ENCODE assay signal across 23 mouse cellular contexts in the genomic region with DNA sequence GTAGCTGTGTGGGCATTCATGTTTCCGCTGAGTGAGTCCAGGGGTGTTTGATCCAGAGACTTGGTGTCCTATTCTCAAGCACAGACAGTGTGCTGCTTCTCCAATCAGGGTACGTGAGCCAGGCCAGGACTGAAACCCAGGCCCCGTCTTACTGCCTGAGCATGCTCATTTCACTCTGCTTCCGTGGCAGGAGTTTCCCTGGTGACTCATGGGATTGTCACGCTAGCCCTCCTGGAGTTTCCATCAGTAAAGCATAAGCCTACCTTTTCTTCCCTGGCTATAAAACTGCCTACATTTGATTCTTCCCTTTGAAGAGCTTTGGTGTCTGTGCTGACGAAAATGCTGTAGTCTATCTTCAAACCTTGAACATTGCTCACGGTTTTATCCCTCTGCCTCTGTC. TPM values are rescaled to one million over a fixed set of nuclear protein-coding genes. Genes with fewer than 3 reads are reported as not detected.
A peak's percentile ranks its signal among the peaks of the same experiment; 100 is the strongest.
DNase-seq lines count a peak whose midpoint lies in the region; ATAC-seq and TF ChIP-seq lines count a peak whose summit lies in the region.
"Had no signal": no experiment of that assay in that cellular context is flagged by ENCODE, and none has a peak within 500 bp of the region (broad histone marks: within the 10 kb centered on the region; RNA-seq: fewer than 3 reads in every experiment).

No protein-coding gene starts in this region.

- H3K27me3 ChIP-seq in forebrain, embryonic 13.5 days, result no peaks in the 10 kb centered on the region
- H3K27me3 ChIP-seq in forebrain, postnatal 0 days (ENCODE audit: insufficient read depth, low read length), result no peaks in the 10 kb centered on the region
- no peaks in the 10 kb centered on the region for H3K27me3 ChIP-seq in Patski
- H3K27me3 ChIP-seq: embryonic facial prominence, embryonic 13.5 days; heart, embryonic 12.5 days; intestine, embryonic 15.5 days had no signal

- no peak overlapping the region for H3K4me3 ChIP-seq in forebrain, embryonic 13.5 days
- no peak overlapping the region for H3K4me3 ChIP-seq in forebrain, postnatal 0 days (ENCODE audit: low read depth, low read length)
- H3K4me3 ChIP-seq: embryonic facial prominence, embryonic 13.5 days; gastrocnemius, adult 2 months; heart, embryonic 12.5 days; hindbrain, embryonic 10.5 days; intestine, embryonic 15.5 days had no signal

- no peak overlapping the region for H3K27ac ChIP-seq in forebrain, embryonic 13.5 days
- H3K27ac ChIP-seq in forebrain, postnatal 0 days (ENCODE audit: low read depth, low read length), result no peak overlapping the region
- H3K27ac ChIP-seq: embryonic facial prominence, embryonic 13.5 days; gastrocnemius, adult 2 months; hindbrain, embryonic 10.5 days; hindbrain, embryonic 14.5 days; intestine, embryonic 15.5 days had no signal

- DNase-seq in adrenal gland, adult (ENCODE audit: inconsistent age in 2 of 2, low spot score in 1 of 2), result peak; percentile 31 to 68
- no peak for DNase-seq in adrenal gland, postnatal 10 days
- no peak for DNase-seq in forebrain, postnatal 0 days
- peak; percentile 43 for DNase-seq in Patski (ENCODE audit: low read depth, low spot score)
- no peak for DNase-seq in cerebellum, adult 18-20 months
- DNase-seq: adrenal gland, postnatal 14 days; cerebellum, adult 11-12 months; cerebellum, adult 9-11 months; cerebellum, postnatal 36 days; gastrocnemius, adult 2 months; gastrocnemius, postnatal 25 days; kidney, adult 18-20 months had no signal

- peaks cover 97% of the 10 kb centered on the region for H3K36me3 ChIP-seq in forebrain, embryonic 13.5 days (ENCODE audit: poor library complexity, severe bottlenecking)
- H3K36me3 ChIP-seq in forebrain, postnatal 0 days (ENCODE audit: insufficient read depth), result peaks cover 87% of the 10 kb centered on the region

- CTCF ChIA-PET in Patski (lab: Charles Lee), result interaction anchor here (1.0 kb wide), 1 partner anchor 16 kb away, joined by 3 read pairs; no protein-coding TSS in a partner anchor

- H3K4me2 ChIP-seq in forebrain, embryonic 13.5 days, result no peak overlapping the region
- H3K4me2 ChIP-seq in forebrain, postnatal 0 days (ENCODE audit: low read depth), result no peak overlapping the region
- H3K4me2 ChIP-seq: embryonic facial prominence, embryonic 13.5 days; heart, embryonic 12.5 days; hindbrain, embryonic 14.5 days; intestine, embryonic 15.5 days had no signal

- H3K9ac ChIP-seq in forebrain, embryonic 13.5 days, result peak overlapping the region; percentile 8; the same call in 1 of the 2 replicates
- H3K9ac ChIP-seq in forebrain, postnatal 0 days, result no peak overlapping the region
- H3K9ac ChIP-seq: embryonic facial prominence, embryonic 13.5 days; heart, embryonic 12.5 days; hindbrain, embryonic 14.5 days; intestine, embryonic 15.5 days had no signal

- in situ Hi-C loops in Patski (cut with MboI; ENCODE audit: low pct_unique_long_range_greater_than_20kb), result no loop called here

- no peaks in the 10 kb centered on the region for H3K9me3 ChIP-seq in forebrain, embryonic 13.5 days (replicated peaks)
- H3K9me3 ChIP-seq in forebrain, postnatal 0 days (ENCODE audit: low read length), result no peaks in the 10 kb centered on the region
- H3K9me3 ChIP-seq: embryonic facial prominence, embryonic 13.5 days; heart, embryonic 12.5 days; hindbrain, embryonic 10.5 days; intestine, embryonic 15.5 days had no signal

- WGBS in forebrain, embryonic 13.5 days, result 88% methylated on average over 7 of the region's 7 CpGs
- WGBS in forebrain, postnatal 0 days, result 91% methylated on average over 7 of the region's 7 CpGs

- POLR2A ChIA-PET in Patski (lab: Charles Lee), result no interaction called here

- no peak for ATAC-seq in forebrain, embryonic 13.5 days
- ATAC-seq in forebrain, postnatal 0 days, result no peak
- ATAC-seq in Patski, result peak; percentile 67
- ATAC-seq in erythroid progenitor cell, adult 5-6 weeks (replicated peaks; ENCODE audit: low FRiP score, poor library complexity, severe bottlenecking), result no peak
- ATAC-seq: forebrain, embryonic 16.5 days; intestine, embryonic 15.5 days had no signal

- TF ChIP-seq CTCF in forebrain, postnatal 0 days (IDR thresholded peaks at IDR 0.05; ENCODE audit: low read depth), result no peak
- TF ChIP-seq CTCF in Patski (IDR thresholded peaks at IDR 0.05), result no peak

- no peaks in the 10 kb centered on the region for H3K4me1 ChIP-seq in forebrain, embryonic 13.5 days
- no peaks in the 10 kb centered on the region for H3K4me1 ChIP-seq in forebrain, postnatal 0 days (ENCODE audit: insufficient read depth)
- H3K4me1 ChIP-seq: embryonic facial prominence, embryonic 13.5 days; heart, embryonic 12.5 days; hindbrain, embryonic 10.5 days; intestine, embryonic 15.5 days had no signal

RNA-seq across cellular contexts. Expression of gene Sh3glb2, which starts 36.0 kb away (rescaled TPM):
- total RNA-seq in adrenal gland, postnatal 10 days (2021), result 10 to 100 TPM; 70.9 to 89.7 TPM
- 100 and 126 TPM in 2 replicates for polyA plus RNA-seq in forebrain, embryonic 13.5 days (2015; fragmentation: Nextera tagmentation; extraction: Ambion mirVana)
- 291 and 292 TPM in 2 replicates for total RNA-seq in forebrain, postnatal 0 days (2014; rRNA removed)
- 147 and 156 TPM in 2 replicates for polyA plus RNA-seq in forebrain, postnatal 0 days (2015; fragmentation: Nextera tagmentation; extraction: Ambion mirVana)
- polyA plus RNA-seq in Patski (2021), result 102 TPM
- total RNA-seq in erythroid progenitor cell, adult 5-6 weeks (2015; ENCODE audit: low replicate concordance), result 6.5 and 8.4 TPM in 2 replicates
- 5.4 and 10.8 TPM in 2 replicates for total RNA-seq in erythroid progenitor cell, adult 5-6 weeks (2017; ENCODE audit: low replicate concordance)

RNA-seq across cellular contexts. Expression of gene Nup188, which starts 36.9 kb away (rescaled TPM):
- total RNA-seq in adrenal gland, postnatal 10 days (2021), result 10 to 100 TPM; 37.9 to 45.3 TPM
- polyA plus RNA-seq in forebrain, embryonic 13.5 days (2015; fragmentation: Nextera tagmentation; extraction: Ambion mirVana), result 24.9 and 32.7 TPM in 2 replicates
- 25.1 and 29.3 TPM in 2 replicates for total RNA-seq in forebrain, postnatal 0 days (2014; rRNA removed)
- polyA plus RNA-seq in forebrain, postnatal 0 days (2015; fragmentation: Nextera tagmentation; extraction: Ambion mirVana), result 11.8 and 14.1 TPM in 2 replicates
- polyA plus RNA-seq in Patski (2021), result 36.7 TPM
- 15.5 and 19.3 TPM in 2 replicates for total RNA-seq in erythroid progenitor cell, adult 5-6 weeks (2015; ENCODE audit: low replicate concordance)
- total RNA-seq in erythroid progenitor cell, adult 5-6 weeks (2017; ENCODE audit: low replicate concordance), result 12.1 and 13.9 TPM in 2 replicates

RNA-seq across cellular contexts. Expression of gene Dolk, which starts 37.0 kb away (rescaled TPM):
- total RNA-seq in adrenal gland, postnatal 10 days (2021), result 10 to 100 TPM; 43.4 to 46.2 TPM
- 28.0 and 30.6 TPM in 2 replicates for polyA plus RNA-seq in forebrain, embryonic 13.5 days (2015; fragmentation: Nextera tagmentation; extraction: Ambion mirVana)
- 26.6 and 34.8 TPM in 2 replicates for total RNA-seq in forebrain, postnatal 0 days (2014; rRNA removed)
- polyA plus RNA-seq in forebrain, postnatal 0 days (2015; fragmentation: Nextera tagmentation; extraction: Ambion mirVana), result 31.1 and 37.7 TPM in 2 replicates
- polyA plus RNA-seq in Patski (2021), result 24.0 TPM
- 1.3 TPM in 1 of 2 replicates, not detected in the other for total RNA-seq in erythroid progenitor cell, adult 5-6 weeks (2015; ENCODE audit: low replicate concordance)
- 1.0 TPM in 1 of 2 replicates, not detected in the other for total RNA-seq in erythroid progenitor cell, adult 5-6 weeks (2017; ENCODE audit: low replicate concordance)

RNA-seq across cellular contexts. Expression of gene Miga2, which starts 40.9 kb away (rescaled TPM):
- 100 to 1,000 TPM in 1 of 2 experiments, 10 to 100 TPM in 1; 97.5 to 111 TPM for total RNA-seq in adrenal gland, postnatal 10 days (2021)
- 22.4 and 23.5 TPM in 2 replicates for polyA plus RNA-seq in forebrain, embryonic 13.5 days (2015; fragmentation: Nextera tagmentation; extraction: Ambion mirVana)
- total RNA-seq in forebrain, postnatal 0 days (2014; rRNA removed), result 57.4 and 70.8 TPM in 2 replicates
- polyA plus RNA-seq in forebrain, postnatal 0 days (2015; fragmentation: Nextera tagmentation; extraction: Ambion mirVana), result 24.4 and 28.6 TPM in 2 replicates
- polyA plus RNA-seq in Patski (2021), result 43.3 TPM
- total RNA-seq in erythroid progenitor cell, adult 5-6 weeks (2015; ENCODE audit: low replicate concordance), result 3.8 and 7.2 TPM in 2 replicates
- total RNA-seq in erythroid progenitor cell, adult 5-6 weeks (2017; ENCODE audit: low replicate concordance), result 12.4 and 18.7 TPM in 2 replicates

RNA-seq across cellular contexts. Expression of gene Gm28038, which starts 42.3 kb away (rescaled TPM):
- not detected for total RNA-seq in adrenal gland, postnatal 10 days (2021)
- not detected in 2 replicates for polyA plus RNA-seq in forebrain, embryonic 13.5 days (2015; fragmentation: Nextera tagmentation; extraction: Ambion mirVana)
- total RNA-seq in forebrain, postnatal 0 days (2014; rRNA removed), result 2.4 TPM in 1 of 2 replicates, not detected in the other
- not detected in 2 replicates for polyA plus RNA-seq in forebrain, postnatal 0 days (2015; fragmentation: Nextera tagmentation; extraction: Ambion mirVana)
- polyA plus RNA-seq in Patski (2021), result not detected
- total RNA-seq in erythroid progenitor cell, adult 5-6 weeks (2015; ENCODE audit: low replicate concordance), result not detected in 2 replicates
- total RNA-seq in erythroid progenitor cell, adult 5-6 weeks (2017; ENCODE audit: low replicate concordance), result not detected in 2 replicates
- total RNA-seq: adrenal gland, postnatal 14 days; ES-E14; gastrocnemius, postnatal 25 days had no signal
- polyA plus RNA-seq: embryonic facial prominence, embryonic 13.5 days; forebrain, embryonic 11.5 days; forebrain, embryonic 16.5 days; heart, embryonic 12.5 days; heart, embryonic 16.5 days; hindbrain, embryonic 10.5 days; hindbrain, embryonic 14.5 days; intestine, embryonic 15.5 days had no signal

Comparison
In these comparisons a context has a peak if more than half of its experiments do, and no peak if none do; other contexts are left out.
1. DNase-seq: peak in adrenal gland, adult (2 of 2) and Patski (single experiment); none in adrenal gland, postnatal 10 days (single experiment), forebrain, postnatal 0 days (single experiment) and cerebellum, adult 18-20 months (0 of 2).
2. RNA of gene Sh3glb2, which starts 36.0 kb away (total RNA-seq): 291 to 292 TPM in forebrain, postnatal 0 days and 70.9 to 89.7 TPM in adrenal gland, postnatal 10 days; 5.4 to 10.8 TPM in erythroid progenitor cell, adult 5-6 weeks; every median in the first group is over 4 times any median in the second.
3. RNA of gene Dolk, which starts 37.0 kb away (total RNA-seq): 43.4 to 46.2 TPM in adrenal gland, postnatal 10 days and 26.6 to 34.8 TPM in forebrain, postnatal 0 days; 1.0 to 1.3 TPM in erythroid progenitor cell, adult 5-6 weeks; every median in the first group is over 10 times any median in the second.